Mouse (Mus musculus) G1E (cell line): Measurements from ENCODE around the gene Samd8.

ENCODE experiments used
- CTCF ChIP-seq: IDR thresholded peaks from 2 replicates; pipeline ENCODE4 v1.5.1; 2012; ENCODE audit warnings: low read depth, low read length, inconsistent platforms, mixed read lengths
- GATA1 ChIP-seq: IDR thresholded peaks from 2 replicates; pipeline ENCODE4 v1.6.1; 2012; ENCODE audit warnings: borderline replicate concordance, low read length, inconsistent platforms, mixed read lengths
- GATA2 ChIP-seq: IDR thresholded peaks from 2 replicates; pipeline ENCODE4 v1.6.1; 2012; ENCODE audit warnings: low read depth, low read length, inconsistent platforms, borderline replicate concordance
- POLR2AphosphoS5 ChIP-seq: IDR thresholded peaks from 2 replicates; pipeline ENCODE4 v1.6.1; 2012; ENCODE audit warnings: low read depth, low read length, inconsistent platforms; ENCODE audit not compliant: insufficient replicate concordance
- TAL1 ChIP-seq: conservative IDR thresholded peaks from 2 replicates; pipeline ENCODE4 v1.6.1; 2012; ENCODE audit warnings: low read depth, low read length, inconsistent platforms, mixed read lengths

GRCm38 (mm10) chr14:21705462-21705861 is 44.9 kb upstream of the Samd8 start:
- TF ChIP-seq CTCF = no peak
- TF ChIP-seq GATA1 = no peak
- TF ChIP-seq TAL1 = no peak
- no peak for TF ChIP-seq GATA2
- no peak for TF ChIP-seq POLR2AphosphoS5
